Mouse (Mus musculus) spleen, embryonic (tissue): ENCODE data around the gene Vmn2r18.

Experiments
- CTCF ChIA-PET: fragments of 350-600 bp; sonication (Branson Sonifier 250); formaldehyde crosslinking; loops from one replicate; lab custom pipeline; 2022; lab: Charles Lee

The Vmn2r18 gene

DNA sequence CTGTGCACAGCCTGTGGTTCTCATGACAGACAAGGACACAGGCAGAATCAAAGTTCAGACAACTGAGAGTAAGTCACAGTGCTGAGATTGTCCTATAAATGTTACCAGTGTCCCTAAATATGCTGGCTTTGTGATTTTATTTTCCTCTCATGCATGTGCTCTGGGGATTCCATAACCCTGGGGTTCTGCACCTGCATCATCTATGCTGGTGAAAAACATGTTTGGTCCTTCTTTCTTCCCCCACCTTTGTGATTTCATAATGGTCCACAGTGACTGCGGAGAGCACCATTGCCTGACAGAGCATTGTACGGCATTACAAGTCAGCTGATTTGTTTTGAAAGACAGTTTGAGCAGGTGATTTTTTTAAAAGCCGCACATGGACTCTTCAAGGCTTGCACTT, at the start of gene Vmn2r18:
Gene Vmn2r18, minus strand, starts transcription at position 101 of the 400 bp plus-strand sequence.
- CTCF ChIA-PET = no interaction called here

DNA sequence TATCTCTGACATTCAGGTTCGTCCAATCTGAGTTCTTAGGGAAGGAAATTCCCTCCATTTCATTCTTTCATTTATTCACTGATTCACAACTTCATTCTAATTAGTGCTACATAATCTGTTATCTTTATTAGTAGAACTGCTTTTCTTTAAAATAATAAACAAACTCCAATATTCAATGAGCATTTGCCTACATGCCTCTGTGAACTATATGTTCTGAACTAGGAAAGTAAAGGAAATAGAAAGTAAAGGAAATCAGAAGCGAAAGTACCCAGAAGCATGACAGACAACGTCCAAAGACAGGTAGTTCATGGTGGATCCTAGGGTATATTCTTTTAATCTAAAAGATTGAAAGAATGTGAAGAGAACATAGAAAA, 45.6 kb upstream of the Vmn2r18 start:
- CTCF ChIA-PET = no interaction called here

DNA sequence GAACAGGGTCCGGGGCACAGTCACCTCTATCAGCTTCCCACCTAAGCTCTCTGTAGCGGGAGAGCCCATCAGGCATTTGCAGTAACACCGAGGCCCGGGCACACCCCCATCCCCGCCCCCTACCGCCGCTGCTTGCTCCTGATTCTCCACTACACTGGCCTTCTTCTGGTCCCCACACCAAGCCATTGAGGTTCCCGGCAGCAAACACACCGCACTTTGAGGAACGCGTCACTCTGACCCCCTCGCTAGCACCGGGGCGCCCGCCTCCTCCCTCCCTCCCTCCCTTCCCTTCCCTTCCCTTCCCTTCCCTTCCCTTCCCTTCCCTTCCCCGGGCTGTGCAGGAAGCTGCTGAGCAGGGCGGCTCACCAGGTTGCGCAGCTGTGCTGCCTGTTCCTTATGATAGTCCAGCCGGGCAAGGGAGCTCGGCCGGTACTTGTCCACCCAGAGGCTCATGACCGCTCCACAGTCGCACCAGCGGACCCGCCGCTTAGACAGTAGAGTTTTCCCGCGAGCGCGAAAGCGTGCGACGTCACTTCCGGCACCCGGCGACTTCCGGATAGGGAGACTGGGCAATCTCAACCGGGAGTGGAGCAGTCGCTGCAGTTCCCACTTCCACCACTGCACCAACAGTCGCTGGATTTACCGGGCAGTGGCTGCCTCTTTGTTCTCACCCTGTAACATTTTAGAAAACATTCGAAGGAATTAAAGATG, 45.0 kb upstream of the Vmn2r18 start, which contains the start of gene Rfc3:
Gene Rfc3, minus strand, starts transcription at position 543 of the 711 bp plus-strand sequence.
- CTCF ChIA-PET = no interaction called here

DNA sequence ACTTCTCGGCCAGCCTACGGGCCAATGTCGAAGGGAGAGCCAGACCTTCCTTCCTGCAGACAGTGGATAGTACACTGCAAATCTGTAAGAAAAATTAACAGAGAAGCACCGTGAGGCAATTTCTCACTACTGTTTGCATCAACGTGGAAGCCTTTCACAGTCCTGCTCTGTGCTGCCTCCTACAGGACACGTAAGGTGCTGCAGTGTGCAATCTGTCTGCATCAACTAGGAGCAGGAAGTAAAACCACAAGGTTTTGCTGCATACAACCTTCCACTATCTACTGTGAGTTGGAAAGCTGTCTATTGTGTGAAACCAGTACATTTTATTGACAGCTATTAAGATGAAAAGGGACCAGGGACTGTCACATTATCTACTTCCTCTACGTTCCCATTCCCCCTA, 39.0 kb upstream of the Vmn2r18 start:
- CTCF ChIA-PET = no interaction called here

DNA sequence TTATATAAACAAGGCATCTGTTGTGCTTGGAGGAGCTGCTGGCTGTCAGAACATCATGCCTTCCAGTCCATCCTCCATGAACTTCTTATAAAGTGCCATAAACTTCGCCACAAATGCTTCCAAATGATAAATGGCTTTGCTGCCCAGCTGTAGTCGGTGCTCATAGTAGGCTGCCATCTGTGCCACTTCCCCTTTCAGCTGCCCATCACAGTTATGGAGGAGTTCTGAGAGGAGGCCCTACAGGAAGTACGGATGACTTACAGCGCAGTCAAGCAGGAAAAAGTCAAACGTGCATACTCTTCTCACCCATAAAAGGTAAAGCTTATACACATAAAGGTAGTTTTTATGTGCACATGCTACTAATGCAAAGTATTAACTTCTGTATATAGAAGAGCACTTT, 37.0 kb upstream of the Vmn2r18 start:
- CTCF ChIA-PET = interaction anchor here (1.0 kb wide), 1 partner anchor 44 kb away, joined by 10 read pairs; no protein-coding TSS in a partner anchor

DNA sequence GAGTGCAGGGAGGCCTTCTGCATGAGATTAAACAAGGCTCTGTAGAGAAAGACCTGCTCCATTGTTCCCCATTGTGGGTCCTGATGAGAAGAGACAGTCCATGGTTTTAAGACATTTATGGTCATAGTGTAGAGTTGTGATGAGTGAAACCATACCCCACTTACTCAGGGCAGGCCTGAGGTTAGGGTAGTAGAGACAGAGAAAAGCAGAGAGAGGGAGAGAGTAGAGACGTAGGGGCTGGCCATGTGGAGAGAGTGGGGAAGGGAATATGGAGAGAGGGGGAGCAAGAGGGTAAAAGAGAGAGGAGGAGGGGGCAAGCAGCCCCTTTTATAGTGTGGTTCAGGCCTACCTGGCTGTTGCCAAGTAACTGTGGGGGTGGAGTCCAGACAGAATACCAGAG, 36.3 kb upstream of the Vmn2r18 start:
- CTCF ChIA-PET = no interaction called here

DNA sequence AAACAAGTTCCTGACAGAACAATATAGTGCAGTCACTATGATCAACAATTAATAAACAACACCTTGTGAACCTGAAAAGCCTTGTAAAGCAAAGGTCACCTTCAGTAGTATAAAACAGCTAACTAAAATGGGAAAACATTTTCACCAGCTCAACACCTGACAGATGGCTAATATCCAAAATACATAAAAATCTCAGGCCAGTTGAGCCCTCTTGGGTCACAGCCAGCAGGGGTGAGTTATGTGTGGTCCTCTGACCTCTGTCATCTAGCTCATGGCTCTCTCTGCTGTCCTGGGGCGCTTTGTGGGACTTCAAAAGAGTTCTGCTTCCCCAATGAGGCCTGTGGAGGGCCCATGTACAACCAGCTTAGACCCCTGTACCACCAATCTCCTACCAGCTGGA, 4.1 kb downstream of the Vmn2r18 start:
- CTCF ChIA-PET = no interaction called here
